Mouse (Mus musculus) adrenal gland, postnatal 36 days (tissue): ENCODE results near the gene Gm21988. TPM values are rescaled to one million over a fixed set of nuclear protein-coding genes. Genes with fewer than 3 reads are reported as not detected.

Experiments
- microRNA-seq: library from miRNA; unstranded; fragments of <30 nt; microRNA quantifications from one replicate; pipeline ENCODE4 v1.2.0, GENCODE M21; 2021
- total RNA-seq, 2 experiments: library from RNA; stranded (reverse); gene quantifications; 2 replicates each; pipeline ENCODE4 v1.2.3; 2021

The Gm21988 gene
- total RNA-seq, 2 experiments from 2014 or later: 4.9 to 7.3 TPM

Small RNA genes lying within 50 kb of the gene (microRNA-seq; reads per million reads assigned to microRNA genes)
- gene Mir195a (8,558 reads per million, percentile 93 among the genes with 10 or more reads in this experiment), gene Mir497 (not detected), gene Mir497b (not detected)

Other genes with a start within 250 kb of the Gm21988 start
- gene Gabarap, start 248.7 kb downstream of the Gm21988 start, total RNA-seq: 100 to 1,000 TPM; 421 to 450 TPM
- gene Phf23, start 244.1 kb downstream of the Gm21988 start, total RNA-seq: 10 to 100 TPM; 54.6 to 57.1 TPM
- 10 to 100 TPM; 15.6 to 17.4 TPM for gene Dvl2, start 239.2 kb downstream of the Gm21988 start, total RNA-seq
- 100 to 1,000 TPM; 543 to 557 TPM for gene Acadvl, start 224.4 kb downstream of the Gm21988 start, total RNA-seq
- 10 to 100 TPM; 27.4 to 40.4 TPM for gene Dlg4, start 222.9 kb downstream of the Gm21988 start, total RNA-seq
- gene Asgr1, start 185.7 kb downstream of the Gm21988 start, total RNA-seq: under 1 TPM in 1 of 2 experiments, not detected in 1; 0.33 TPM
- 1 to 10 TPM in 1 of 2 experiments, under 1 TPM in 1; 0.60 to 2.1 TPM for gene Asgr2, start 147.2 kb downstream of the Gm21988 start, total RNA-seq
- gene Mgl2, start 109.5 kb downstream of the Gm21988 start, total RNA-seq: 1 to 10 TPM; 2.7 to 3.4 TPM
- gene Clec10a, start 83.6 kb downstream of the Gm21988 start, total RNA-seq: 1 to 10 TPM; 2.4 to 6.5 TPM
- gene Slc16a11, start 27.1 kb downstream of the Gm21988 start, total RNA-seq: under 1 TPM in 1 of 2 experiments, not detected in 1; 0.23 TPM
- 1 to 10 TPM; 2.7 to 3.0 TPM for gene Slc16a13, start 18.8 kb downstream of the Gm21988 start, total RNA-seq
- gene Bcl6b, start 10.0 kb downstream of the Gm21988 start, total RNA-seq: 10 to 100 TPM; 10.7 to 18.9 TPM
- 10 to 100 TPM; 38.6 to 61.4 TPM for gene 0610010K14Rik, start 1.9 kb downstream of the Gm21988 start, total RNA-seq
- gene Rnasek, start within 50 bp of the Gm21988 start, total RNA-seq: 100 to 1,000 TPM; 224 to 245 TPM
- gene Alox12, start 15.5 kb upstream of the Gm21988 start, total RNA-seq: 1 to 10 TPM; 1.2 to 1.8 TPM
- gene Alox12e, start 82.8 kb upstream of the Gm21988 start, total RNA-seq: not detected
- gene Alox15, start 112.2 kb upstream of the Gm21988 start, total RNA-seq: 1 to 10 TPM; 1.9 to 6.0 TPM
- 10 to 100 TPM; 24.6 to 26.0 TPM for gene Pelp1, start 170.2 kb upstream of the Gm21988 start, total RNA-seq
- 10 to 100 TPM; 18.5 to 26.6 TPM for gene Arrb2, start 192.8 kb upstream of the Gm21988 start, total RNA-seq
- 10 to 100 TPM; 20.3 to 24.4 TPM for gene Med11, start 212.1 kb upstream of the Gm21988 start, total RNA-seq
- 1 to 10 TPM; 1.4 to 1.8 TPM for gene Zmynd15, start 219.6 kb upstream of the Gm21988 start, total RNA-seq
- gene Cxcl16, start 220.2 kb upstream of the Gm21988 start, total RNA-seq: 1 to 10 TPM; 7.4 to 8.5 TPM